Mouse (Mus musculus) T-helper 1 cell (primary cell): ENCODE measurements around the gene Ccdc171.
"Not testable (repeated sequence)": the region's sequence is repeated elsewhere in the genome, so short reads cannot be mapped to it uniquely, and the experiment has no call there.

Experiments used
- in situ Hi-C: fragments of 300-600 bp; cut with MboI, MseI; formaldehyde crosslinking; loops from one replicate; pipeline ENCODE4 v1.15.1; 2025; ENCODE audit warnings: high pct_unique_total_duplicates

The Ccdc171 gene

GRCm38 (mm10) chr4:83524843-83525689 lies at the start of gene Ccdc171:
TSS of gene Ccdc171 (plus strand) at chr4:83525545.
- in situ Hi-C loops = no loop called here

- in situ Hi-C loops = no loop called here
Measured at GRCm38 (mm10) chr4:83485250-83485649, 40.1 kb upstream of the Ccdc171 start.

GRCm38 (mm10) chr4:83485735-83486116 lies 39.6 kb upstream of the Ccdc171 start:
- in situ Hi-C loops = no loop called here

GRCm38 (mm10) chr4:83486117-83486901 lies 39.0 kb upstream of the Ccdc171 start, which contains the start of gene Psip1:
TSS of gene Psip1 (minus strand) at chr4:83486459.
- in situ Hi-C loops = no loop called here

- in situ Hi-C loops = no loop called here
Measured at GRCm38 (mm10) chr4:83489121-83489520, 36.2 kb upstream of the Ccdc171 start.

- in situ Hi-C loops = no loop called here
Measured at GRCm38 (mm10) chr4:83493112-83493511, 32.2 kb upstream of the Ccdc171 start.

- in situ Hi-C loops = not testable (repeated sequence)
Measured at GRCm38 (mm10) chr4:83497013-83497412, 28.3 kb upstream of the Ccdc171 start.

GRCm38 (mm10) chr4:83500154-83501036 lies 24.9 kb upstream of the Ccdc171 start:
- in situ Hi-C loops = no loop called here

GRCm38 (mm10) chr4:83501037-83501430 lies 24.3 kb upstream of the Ccdc171 start:
- in situ Hi-C loops = no loop called here

GRCm38 (mm10) chr4:83509600-83509999 lies 15.7 kb upstream of the Ccdc171 start:
- in situ Hi-C loops = no loop called here

- in situ Hi-C loops = no loop called here
Measured at GRCm38 (mm10) chr4:83511083-83511482, 14.3 kb upstream of the Ccdc171 start.

GRCm38 (mm10) chr4:83512217-83512616 lies 13.1 kb upstream of the Ccdc171 start:
- in situ Hi-C loops = no loop called here

GRCm38 (mm10) chr4:83512644-83513043 lies 12.7 kb upstream of the Ccdc171 start:
- in situ Hi-C loops = no loop called here

- in situ Hi-C loops = no loop called here
Measured at GRCm38 (mm10) chr4:83514183-83514582, 11.2 kb upstream of the Ccdc171 start.

GRCm38 (mm10) chr4:83514976-83515669 lies 10.2 kb upstream of the Ccdc171 start:
- in situ Hi-C loops = no loop called here

GRCm38 (mm10) chr4:83516144-83516543 lies 9.2 kb upstream of the Ccdc171 start:
- in situ Hi-C loops = not testable (repeated sequence)

GRCm38 (mm10) chr4:83519148-83519547 lies 6.2 kb upstream of the Ccdc171 start:
- in situ Hi-C loops = no loop called here

- in situ Hi-C loops = no loop called here
Measured at GRCm38 (mm10) chr4:83519807-83520206, 5.5 kb upstream of the Ccdc171 start.

- in situ Hi-C loops = no loop called here
Measured at GRCm38 (mm10) chr4:83520308-83520707, 5.0 kb upstream of the Ccdc171 start.

GRCm38 (mm10) chr4:83522066-83522465 lies 3.3 kb upstream of the Ccdc171 start:
- in situ Hi-C loops = no loop called here

GRCm38 (mm10) chr4:83524456-83524842 lies 896 bp upstream of the Ccdc171 start:
- in situ Hi-C loops = no loop called here
